Mouse (Mus musculus) liver, adult 2 months (tissue): ENCODE data around the gene Rdh1. TPM values are rescaled to one million over a fixed set of nuclear protein-coding genes. Genes with fewer than 3 reads are reported as not detected.

Experiments
- DNase-seq: peaks from one replicate; pipeline ENCODE4 v3.0.0-alpha.2; 2011; ENCODE audit warnings: low read depth, low spot score; ENCODE audit errors: extremely low read depth
- H3K27ac ChIP-seq: fragments of 200-500 bp; replicated peaks from 2 replicates; pipeline ENCODE4 v1.5.1; 2012; ENCODE audit warnings: low read depth, mild to moderate bottlenecking, control low read depth, inconsistent platforms, low read length; ENCODE audit not compliant: insufficient read depth
- H3K27me3 ChIP-seq: fragments of 200-500 bp; 2 replicates; pipeline ENCODE4 v1.6.1; 2012; ENCODE audit warnings: mild to moderate bottlenecking, moderate library complexity, low read length, inconsistent platforms; ENCODE audit not compliant: control insufficient read depth, insufficient read depth
- H3K36me3 ChIP-seq: fragments of 200-500 bp; 2 replicates; pipeline ENCODE4 v1.6.1; 2012; ENCODE audit warnings: low read length, inconsistent platforms; ENCODE audit not compliant: control insufficient read depth, insufficient read depth
- H3K4me1 ChIP-seq: fragments of 200-500 bp; 2 replicates; pipeline ENCODE4 v1.6.1; 2011; ENCODE audit warnings: low read length; ENCODE audit not compliant: control insufficient read depth, insufficient read depth
- H3K4me3 ChIP-seq: fragments of 200-500 bp; 2 replicates; pipeline ENCODE4 v1.5.1; 2011; ENCODE audit warnings: low read depth, mild to moderate bottlenecking, control low read depth, low read length, moderate library complexity; ENCODE audit not compliant: insufficient read depth
- H3K79me2 ChIP-seq: fragments of 200-500 bp; 2 replicates; pipeline ENCODE4 v1.6.1; 2012; ENCODE audit warnings: inconsistent platforms, mild to moderate bottlenecking, low read length, moderate library complexity; ENCODE audit not compliant: control insufficient read depth, insufficient read depth
- H3K9ac ChIP-seq: fragments of 200-500 bp; 2 replicates; pipeline ENCODE4 v1.6.1; 2012; ENCODE audit warnings: low read depth, mild to moderate bottlenecking, control low read depth, inconsistent platforms, low read length
- CTCF ChIP-seq: fragments of 200-500 bp; IDR thresholded peaks from 2 replicates; pipeline ENCODE4 v1.5.1; 2011; ENCODE audit warnings: low read depth, low read length, control low read depth
- POLR2A ChIP-seq: fragments of 200-500 bp; IDR thresholded peaks from 2 replicates; pipeline ENCODE4 v1.6.1; 2011; ENCODE audit warnings: low read length, control low read depth; ENCODE audit not compliant: insufficient read depth; ENCODE audit errors: extremely low read depth
- WGBS: fragments of 180-500 bp; shearing (Covaris S2); methylation state at CpG from one replicate; pipeline ENCODE4 v1.1.7; 2018; 5-methylcytosine and 5-hydroxymethylcytosine counted together
- polyA plus RNA-seq: library from polyadenylated mRNA; depleted of rRNA; stranded (reverse); fragments of >200 nt; gene quantifications from 2 replicates; pipeline ENCODE4 v1.2.3, GENCODE M21; 2012
- total RNA-seq: library from RNA; depleted of rRNA; stranded (reverse); fragments of >200 nt; gene quantifications from 2 replicates; pipeline ENCODE4 v1.2.3, GENCODE M21; 2014

Rdh1 gene
- total and polyA plus RNA-seq, 2 experiments: 0.18 to 0.20 TPM

DNA sequence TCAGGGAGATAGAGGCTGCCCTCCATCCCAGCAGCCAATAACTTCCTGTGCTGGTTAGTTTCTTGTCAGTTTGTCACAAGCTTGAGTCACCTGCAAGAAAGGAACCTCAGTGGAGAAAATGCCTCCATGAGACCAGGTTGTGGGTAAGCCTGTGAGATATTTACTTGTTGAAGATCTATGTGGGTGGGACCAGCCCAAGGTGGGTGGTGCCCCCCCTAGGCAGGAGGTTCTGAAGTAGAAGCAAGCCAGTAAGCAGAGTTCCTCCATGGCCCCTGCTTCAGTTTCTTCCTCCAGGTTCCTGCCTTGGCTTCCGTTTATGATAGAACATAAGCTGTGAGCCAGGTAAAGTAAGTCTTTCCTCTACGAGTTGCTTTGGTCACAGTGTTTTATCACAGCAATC is 23.3 kb upstream of the Rdh1 start:
- H3K4me3 ChIP-seq: no peak overlapping the region
- peaks cover 8% of the 10 kb centered on the region for H3K79me2 ChIP-seq
- DNase-seq: no peak
- H3K9ac ChIP-seq: no peak overlapping the region
- no peaks in the 10 kb centered on the region for H3K36me3 ChIP-seq
- no peaks in the 10 kb centered on the region for H3K27me3 ChIP-seq
- peak overlapping the region; percentile 22 for H3K27ac ChIP-seq
- WGBS: 75% methylated on average over 2 of the region's 2 CpGs
- TF ChIP-seq POLR2A (no peak), CTCF (no peak)
- peaks cover 15% of the 10 kb centered on the region for H3K4me1 ChIP-seq

DNA sequence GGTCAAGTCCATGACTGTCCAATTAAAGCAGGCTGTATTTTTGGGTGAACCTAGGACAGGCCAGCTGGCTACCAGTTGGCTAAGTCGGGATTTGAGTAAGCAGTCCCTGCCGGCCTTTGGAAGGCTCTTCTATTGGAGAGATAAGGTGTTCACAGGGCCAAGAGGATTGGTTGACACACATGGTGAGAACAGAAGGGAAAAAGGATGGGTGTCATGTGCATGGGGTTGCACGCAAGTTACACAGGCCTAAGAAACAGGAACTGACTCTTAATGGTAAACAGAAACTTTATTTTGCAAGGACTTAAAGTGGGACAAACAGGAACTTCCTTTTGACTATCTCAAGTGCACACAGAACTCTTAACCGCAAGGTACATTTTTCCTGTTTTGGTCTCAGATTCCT is 22.6 kb upstream of the Rdh1 start:
- Histone ChIP-seq H3K27ac (peak overlapping the region; percentile 67), H3K36me3 (peaks cover 5% of the 10 kb centered on the region; the same call in 1 of the 2 replicates), H3K79me2 (peaks cover 14% of the 10 kb centered on the region), H3K4me3 (no peak overlapping the region), H3K9ac (no peak overlapping the region), H3K27me3 (no peaks in the 10 kb centered on the region), H3K4me1 (peaks cover 18% of the 10 kb centered on the region)
- TF ChIP-seq CTCF: no peak
- TF ChIP-seq POLR2A: no peak
- WGBS: 15% methylated on average over 4 of the region's 4 CpGs
- DNase-seq: peak; percentile 91

DNA sequence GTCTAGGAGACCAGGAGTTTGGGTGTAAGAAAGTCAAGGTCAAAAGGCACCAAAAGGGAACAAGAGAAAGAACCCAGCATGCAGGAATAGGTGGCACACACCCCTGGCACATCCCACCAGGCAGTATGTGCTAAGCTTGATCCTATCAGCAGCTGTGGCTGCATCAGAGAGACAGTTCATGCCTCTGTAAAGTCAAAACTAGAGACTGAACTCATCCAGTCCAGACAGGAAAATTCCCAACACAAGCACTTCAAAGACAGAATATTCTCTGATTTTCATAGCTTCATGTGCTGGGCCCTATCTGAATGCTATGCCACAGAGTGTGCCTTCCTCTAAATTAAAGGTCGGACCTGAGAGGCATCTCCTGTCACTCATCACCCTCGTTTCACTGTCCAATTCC is 22.0 kb upstream of the Rdh1 start:
- Histone ChIP-seq H3K27me3 (no peaks in the 10 kb centered on the region), H3K4me1 (peaks cover 18% of the 10 kb centered on the region), H3K79me2 (peaks cover 20% of the 10 kb centered on the region), H3K4me3 (no peak overlapping the region), H3K9ac (0 out of 2 replicates have a peak overlapping the region, but pooled peaks have one; percentile 1), H3K27ac (peak overlapping the region; percentile 41), H3K36me3 (peaks cover 7% of the 10 kb centered on the region; the same call in 1 of the 2 replicates)
- WGBS: 29% methylated on average over 2 of the region's 2 CpGs
- TF ChIP-seq POLR2A (no peak), CTCF (no peak)
- DNase-seq: no peak

DNA sequence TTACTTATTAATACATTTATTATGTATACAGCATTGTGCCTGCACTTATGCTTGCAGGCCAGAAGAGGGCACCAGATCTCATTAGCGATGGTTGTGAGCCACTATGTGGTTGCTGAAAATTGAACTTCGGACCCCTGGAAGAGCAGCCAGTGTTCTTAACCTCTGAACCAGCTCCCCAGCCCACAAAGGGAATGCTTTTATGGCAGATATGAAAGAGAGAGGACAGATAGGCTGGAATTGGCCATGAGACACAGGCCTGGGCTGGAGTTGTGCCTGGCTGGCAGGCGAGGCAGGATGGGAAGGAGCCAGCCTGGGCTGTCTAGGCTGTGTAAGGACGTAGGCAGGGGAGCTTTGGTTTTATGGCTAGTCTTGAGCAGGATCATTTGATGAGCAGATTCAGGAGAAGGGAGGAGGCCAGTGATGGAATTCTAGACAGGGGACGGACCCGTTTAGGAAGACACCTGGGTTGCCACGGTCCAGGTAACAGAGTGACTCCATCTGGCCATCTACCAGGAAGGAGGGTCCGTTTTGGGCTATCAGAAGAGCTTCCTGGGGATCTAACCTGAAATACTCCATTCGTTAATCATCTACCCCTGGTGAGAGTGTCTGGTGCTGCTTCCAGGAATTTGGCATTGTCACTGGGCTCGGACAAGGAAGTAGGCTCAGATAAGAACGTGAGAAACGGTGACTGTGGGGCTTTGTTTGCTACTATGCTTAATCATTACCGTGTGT is 21.2 kb upstream of the Rdh1 start:
- H3K36me3 ChIP-seq: peaks cover 11% of the 10 kb centered on the region
- peaks cover 18% of the 10 kb centered on the region for H3K4me1 ChIP-seq
- H3K27me3 ChIP-seq: no peaks in the 10 kb centered on the region
- H3K79me2 ChIP-seq: peaks cover 28% of the 10 kb centered on the region
- TF ChIP-seq CTCF (peak; percentile 54), POLR2A (0 out of 2 replicates have a peak, but pooled peaks have one; percentile 23)
- 6% methylated on average over 13 of the region's 13 CpGs for WGBS
- DNase-seq: peak; percentile 99
- peak overlapping the region; percentile 98 for H3K27ac ChIP-seq
- no peak overlapping the region for H3K4me3 ChIP-seq
- peak overlapping the region; percentile 32 for H3K9ac ChIP-seq

- Histone ChIP-seq H3K4me1 (peaks cover 24% of the 10 kb centered on the region), H3K36me3 (peaks cover 20% of the 10 kb centered on the region), H3K4me3 (peak within 1 kb of the TSS; percentile 96), H3K79me2 (peaks cover 35% of the 10 kb centered on the region), H3K9ac (peak within 1 kb of the TSS; percentile 100), H3K27ac (peak within 1 kb of the TSS; percentile 98), H3K27me3 (no peaks in the 10 kb centered on the region)
- DNase-seq: no peak
- 1% methylated on average over 48 of the region's 61 CpGs for WGBS
- TF ChIP-seq CTCF: peak; percentile 61
- TF ChIP-seq POLR2A: 0 out of 2 replicates have a peak, but pooled peaks have one; percentile 5
Measured at GRCm38 (mm10) chr10:127739083-127739660, 20.3 kb upstream of the Rdh1 start, which contains the start of gene Zbtb39. Gene Zbtb39, plus strand, starts transcription at chr10:127739538.

- peaks cover 27% of the 10 kb centered on the region for H3K4me1 ChIP-seq
- TF ChIP-seq CTCF: no peak
- TF ChIP-seq POLR2A: no peak
- H3K4me3 ChIP-seq: peak overlapping the region; percentile 96
- H3K27ac ChIP-seq: peak overlapping the region; percentile 88
- H3K79me2 ChIP-seq: peaks cover 38% of the 10 kb centered on the region
- peak overlapping the region; percentile 100 for H3K9ac ChIP-seq
- WGBS: under 1% methylated on average over 47 of the region's 55 CpGs
- no peak for DNase-seq
- no peaks in the 10 kb centered on the region for H3K27me3 ChIP-seq
- peaks cover 23% of the 10 kb centered on the region for H3K36me3 ChIP-seq
Measured at GRCm38 (mm10) chr10:127739661-127740161, 19.8 kb upstream of the Rdh1 start.
